Mouse (Mus musculus): ENCODE measurements around the gene Mier1.
"Not testable (repeated sequence)": the region's sequence is repeated elsewhere in the genome, so short reads cannot be mapped to it uniquely, and the experiment has no call there.

The Mier1 gene

GRCm38 (mm10) chr4:103166198-103166597 is 52.0 kb downstream of the Mier1 start:
- DNase-seq (ENCODE audit: low spot score in 2 of 2): not testable (repeated sequence)

- DNase-seq (ENCODE audit: low spot score in 2 of 2): no peak
These were observed 57.1 kb downstream of the Mier1 start for GRCm38 (mm10) chr4:103171256-103171655.

- no peak for DNase-seq (ENCODE audit: low spot score in 2 of 2)
These were observed 59.3 kb downstream of the Mier1 start for GRCm38 (mm10) chr4:103173507-103173906.

- DNase-seq (ENCODE audit: low spot score in 2 of 2): no peak
These were observed 59.8 kb downstream of the Mier1 start for GRCm38 (mm10) chr4:103174001-103174400.

GRCm38 (mm10) chr4:103177681-103178080 is 63.5 kb downstream of the Mier1 start:
- no peak for DNase-seq (ENCODE audit: low spot score in 2 of 2)

- DNase-seq (ENCODE audit: low spot score in 2 of 2): no peak
These were observed 64.6 kb downstream of the Mier1 start for GRCm38 (mm10) chr4:103178635-103179318.

- no peak for DNase-seq (ENCODE audit: low spot score in 2 of 2)
These were observed 65.4 kb downstream of the Mier1 start for GRCm38 (mm10) chr4:103179581-103179980.

- no peak for DNase-seq (ENCODE audit: low spot score in 2 of 2)
These were observed 66.2 kb downstream of the Mier1 start for GRCm38 (mm10) chr4:103180300-103180888.

GRCm38 (mm10) chr4:103188786-103189640 is 74.8 kb downstream of the Mier1 start:
- DNase-seq (ENCODE audit: low spot score in 2 of 2): no peak

- no peak for DNase-seq (ENCODE audit: low spot score in 2 of 2)
These were observed 78.2 kb downstream of the Mier1 start for GRCm38 (mm10) chr4:103192421-103192820.

GRCm38 (mm10) chr4:103197401-103197800 is 83.2 kb downstream of the Mier1 start:
- DNase-seq (ENCODE audit: low spot score in 2 of 2): no peak

- DNase-seq (ENCODE audit: low spot score in 2 of 2): no peak
These were observed 84.9 kb downstream of the Mier1 start for GRCm38 (mm10) chr4:103199086-103199485.

GRCm38 (mm10) chr4:103200046-103200445 is 85.9 kb downstream of the Mier1 start:
- no peak for DNase-seq (ENCODE audit: low spot score in 2 of 2)

GRCm38 (mm10) chr4:103203646-103204045 is 89.5 kb downstream of the Mier1 start:
- no peak for DNase-seq (ENCODE audit: low spot score in 2 of 2)

- no peak for DNase-seq (ENCODE audit: low spot score in 2 of 2)
These were observed 94.4 kb downstream of the Mier1 start for GRCm38 (mm10) chr4:103208553-103208952.

GRCm38 (mm10) chr4:103213859-103214497 is 99.8 kb downstream of the Mier1 start:
- DNase-seq (ENCODE audit: low spot score in 2 of 2): no peak

- peak; percentile 68 to 70 for DNase-seq (ENCODE audit: low spot score in 2 of 2)
These were observed 100.3 kb downstream of the Mier1 start for GRCm38 (mm10) chr4:103214498-103214924.
